Mouse (Mus musculus) T-cell, adult 2 months (primary cell): ENCODE measurements around the gene Pde6b.

ENCODE experiments used
- DNase-seq: peaks from one replicate; pipeline ENCODE4 v3.0.0; 2022; ENCODE audit warnings: low spot score

The Pde6b gene

DNA sequence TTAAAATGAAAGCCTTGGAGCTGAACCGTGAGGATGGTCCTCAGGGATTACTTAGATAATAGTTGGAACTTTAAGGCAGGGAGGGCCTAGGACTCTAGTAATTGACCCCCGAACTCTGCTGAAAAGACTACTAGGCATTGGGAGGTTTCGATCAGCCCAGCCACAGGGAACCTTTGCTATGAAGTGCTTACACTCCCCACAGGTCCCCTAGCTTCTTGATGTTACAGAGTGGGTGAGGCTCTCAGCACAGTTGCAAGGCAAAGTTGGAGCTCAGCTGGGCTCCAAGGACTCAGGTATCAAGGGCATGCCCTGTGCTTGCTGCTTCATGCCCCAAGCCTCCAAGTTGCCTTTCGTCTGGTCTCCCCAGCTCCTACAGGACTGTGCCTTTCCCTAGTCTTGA lies 74.3 kb downstream of the Pde6b start:
- no peak for DNase-seq

GRCm38 (mm10) chr5:108465131-108465891 lies 77.1 kb downstream of the Pde6b start:
- no peak for DNase-seq

- no peak for DNase-seq
Measured at GRCm38 (mm10) chr5:108466647-108467046, 78.5 kb downstream of the Pde6b start.

GRCm38 (mm10) chr5:108469617-108470016 lies 81.4 kb downstream of the Pde6b start:
- DNase-seq, result no peak

- no peak for DNase-seq
Measured at GRCm38 (mm10) chr5:108473737-108474136, 85.5 kb downstream of the Pde6b start.

DNA sequence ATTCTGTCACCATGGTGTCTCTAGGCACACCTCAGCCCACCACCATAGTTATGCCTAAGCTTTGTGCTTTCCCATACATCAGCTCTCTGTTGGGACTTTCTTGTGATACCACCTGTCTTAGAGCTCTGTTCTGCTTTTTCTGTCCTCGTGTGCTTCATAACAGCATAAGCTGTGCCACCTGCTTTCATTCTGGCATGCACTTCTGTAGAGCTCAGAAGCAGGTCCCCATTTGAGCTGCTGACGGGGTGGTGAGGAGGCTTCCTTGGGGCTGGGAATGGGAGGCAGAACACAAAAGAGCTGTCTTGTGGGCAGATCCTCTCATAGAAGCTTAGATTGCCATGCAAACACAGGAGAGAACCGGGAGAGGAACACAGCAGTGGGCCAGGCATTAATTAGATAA lies 87.8 kb downstream of the Pde6b start:
- DNase-seq, result no peak
